Mouse (Mus musculus) lung, embryonic 14.5 days (tissue): ENCODE results near the gene Gmppa. TPM values are rescaled to one million over a fixed set of nuclear protein-coding genes. Genes with fewer than 3 reads are reported as not detected.
A peak's percentile ranks its signal among the peaks of the same experiment; 100 is the strongest.

Experiments
- ATAC-seq: fragments of 200-750 bp; cut with Nextera tagmentation; 2 replicates; pipeline ENCODE4 v1.8.0; 2017; ENCODE audit warnings: mild to moderate bottlenecking, moderate TSS enrichment, moderate library complexity; ENCODE audit not compliant: insufficient read depth
- DNase-seq: peaks from one replicate; pipeline ENCODE4 v3.0.0-alpha.2; 2015
- H3K27ac ChIP-seq: fragments of 300-500 bp; sonication (generic); 2 replicates; pipeline ENCODE4 v1.5.1; 2014; ENCODE audit warnings: low read depth, mild to moderate bottlenecking, moderate library complexity
- H3K27me3 ChIP-seq: fragments of 300-500 bp; sonication (generic); 2 replicates; pipeline ENCODE4 v1.6.1; 2014; ENCODE audit warnings: low read length, control low read depth; ENCODE audit not compliant: insufficient read depth
- H3K36me3 ChIP-seq: fragments of 300-500 bp; sonication (generic); 2 replicates; pipeline ENCODE4 v1.6.1; 2014; ENCODE audit warnings: control low read depth; ENCODE audit not compliant: insufficient read depth
- H3K4me1 ChIP-seq: fragments of 300-500 bp; sonication (generic); 2 replicates; pipeline ENCODE4 v1.6.1; 2014; ENCODE audit warnings: antibody characterized with exemption, control low read depth; ENCODE audit not compliant: insufficient read depth
- H3K4me2 ChIP-seq: fragments of 300-500 bp; sonication (generic); 2 replicates; pipeline ENCODE4 v1.6.1; 2014; ENCODE audit warnings: mild to moderate bottlenecking
- H3K4me3 ChIP-seq: fragments of 300-500 bp; sonication (generic); 2 replicates; pipeline ENCODE4 v1.5.1; 2014; ENCODE audit warnings: low read depth, low read length
- H3K9ac ChIP-seq: fragments of 300-500 bp; sonication (generic); 2 replicates; pipeline ENCODE4 v1.6.1; 2014
- H3K9me3 ChIP-seq: fragments of 300-500 bp; sonication (generic); 2 replicates; pipeline ENCODE4 v1.6.1; 2016; ENCODE audit warnings: low read depth, low read length, control low read depth
- CTCF ChIP-seq: IDR thresholded peaks from 2 replicates; pipeline ENCODE4 v1.5.1; 2016; ENCODE audit warnings: antibody characterized with exemption, low read depth
- WGBS: fragments of 180-500 bp; shearing (Covaris S2); extraction: QIAGEN DNeasy Blood & Tissue Kit; methylation state at CpG from one replicate; pipeline ENCODE4 v1.1.7; 2014; 5-methylcytosine and 5-hydroxymethylcytosine counted together
- polyA plus RNA-seq: library from polyadenylated mRNA; unstranded; fragments of >200 nt; fragmentation: Nextera tagmentation; extraction: Ambion mirVana; gene quantifications from 2 replicates; pipeline ENCODE4 v1.2.1, GENCODE M21; 2014

The Gmppa gene
- polyA plus RNA-seq, 1 experiment from 2014 or later = 67.3 TPM

DNA sequence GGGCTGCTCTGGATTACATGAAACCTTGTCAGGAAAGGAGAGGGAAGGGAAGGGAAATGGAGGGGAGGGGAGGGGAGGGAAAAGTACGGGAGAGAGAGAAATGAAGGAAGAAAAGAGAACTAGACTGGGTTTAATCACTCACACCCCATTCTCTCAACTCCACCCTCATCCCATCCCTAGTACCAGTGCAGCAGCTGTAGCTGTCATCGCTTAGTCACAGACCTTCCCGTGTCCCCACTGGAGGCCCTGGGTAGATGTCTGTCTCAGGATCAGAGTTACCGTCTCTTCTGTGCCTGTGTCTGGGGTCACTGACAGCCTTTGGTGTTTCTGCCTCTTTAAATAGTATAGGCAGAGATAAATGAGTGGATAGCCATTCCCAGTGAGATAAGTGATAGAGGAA is 27.5 kb upstream of the Gmppa start:
- H3K4me2 ChIP-seq = no peak overlapping the region
- no peak for TF ChIP-seq CTCF
- H3K4me1 ChIP-seq = no peaks in the 10 kb centered on the region
- H3K9ac ChIP-seq = no peak overlapping the region
- WGBS = 33% methylated on average over 4 of the region's 4 CpGs
- no peak; the same call in 1 of the 2 replicates for ATAC-seq
- H3K4me3 ChIP-seq = no peak overlapping the region
- H3K36me3 ChIP-seq = peaks cover 56% of the 10 kb centered on the region; the same call in 1 of the 2 replicates
- H3K9me3 ChIP-seq = no peaks in the 10 kb centered on the region
- peak overlapping the region; percentile 18; the same call in 1 of the 2 replicates for H3K27ac ChIP-seq
- DNase-seq = peak; percentile 28
- H3K27me3 ChIP-seq = no peaks in the 10 kb centered on the region

DNA sequence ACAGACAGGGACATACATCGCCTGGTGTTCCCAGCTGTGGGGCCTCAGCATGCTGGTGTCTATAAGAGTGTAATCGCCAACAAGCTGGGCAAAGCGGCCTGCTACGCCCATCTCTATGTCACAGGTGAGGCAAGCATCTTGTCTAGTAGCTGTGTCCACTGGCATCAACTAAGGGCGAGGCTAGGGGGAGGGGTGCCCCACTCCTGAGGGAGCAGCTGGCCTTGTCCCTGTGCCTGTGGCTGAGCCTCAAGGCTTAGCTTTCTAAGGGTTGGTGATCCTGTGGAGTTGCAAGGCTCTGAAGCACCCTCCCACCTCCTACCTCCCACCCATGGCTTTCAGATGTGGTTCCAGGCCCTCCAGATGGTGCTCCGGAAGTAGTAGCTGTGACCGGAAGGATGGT is 25.8 kb upstream of the Gmppa start:
- H3K4me2 ChIP-seq = no peak overlapping the region
- peaks cover 42% of the 10 kb centered on the region; the same call in 1 of the 2 replicates for H3K36me3 ChIP-seq
- H3K4me1 ChIP-seq = no peaks in the 10 kb centered on the region
- no peak for ATAC-seq
- no peak overlapping the region for H3K27ac ChIP-seq
- TF ChIP-seq CTCF = no peak
- H3K9me3 ChIP-seq = no peaks in the 10 kb centered on the region
- no peak overlapping the region for H3K4me3 ChIP-seq
- H3K9ac ChIP-seq = no peak overlapping the region
- WGBS = 90% methylated on average over 7 of the region's 7 CpGs
- no peak for DNase-seq
- no peaks in the 10 kb centered on the region for H3K27me3 ChIP-seq

DNA sequence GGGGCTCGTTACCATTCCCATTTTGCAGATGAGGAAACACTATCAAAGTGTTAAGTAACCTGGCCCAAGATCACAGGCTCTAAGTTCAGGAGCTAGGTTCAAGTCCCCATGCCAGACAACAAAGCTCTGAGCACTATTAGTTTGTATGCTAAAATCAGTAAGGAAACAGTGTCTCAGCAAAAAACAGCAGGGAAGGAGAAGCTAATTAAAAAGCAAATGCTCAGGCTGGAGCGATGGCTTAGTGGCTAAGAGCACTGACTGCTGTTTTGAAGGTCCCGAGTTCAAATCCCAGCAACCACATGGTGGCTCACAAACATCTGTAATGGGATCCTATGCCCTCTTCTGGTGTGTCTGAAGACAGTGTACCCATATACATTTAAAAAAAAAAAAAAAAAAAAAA is 23.5 kb upstream of the Gmppa start:
- no peak for ATAC-seq
- H3K4me1 ChIP-seq = no peaks in the 10 kb centered on the region
- H3K4me2 ChIP-seq = no peak overlapping the region
- H3K9ac ChIP-seq = no peak overlapping the region
- no peak overlapping the region for H3K27ac ChIP-seq
- no peak for DNase-seq
- no peak overlapping the region for H3K4me3 ChIP-seq
- 91% methylated on average over 3 of the region's 3 CpGs for WGBS
- H3K9me3 ChIP-seq = no peaks in the 10 kb centered on the region
- no peaks in the 10 kb centered on the region for H3K27me3 ChIP-seq
- H3K36me3 ChIP-seq = peaks cover 40% of the 10 kb centered on the region; the same call in 1 of the 2 replicates
- no peak for TF ChIP-seq CTCF

DNA sequence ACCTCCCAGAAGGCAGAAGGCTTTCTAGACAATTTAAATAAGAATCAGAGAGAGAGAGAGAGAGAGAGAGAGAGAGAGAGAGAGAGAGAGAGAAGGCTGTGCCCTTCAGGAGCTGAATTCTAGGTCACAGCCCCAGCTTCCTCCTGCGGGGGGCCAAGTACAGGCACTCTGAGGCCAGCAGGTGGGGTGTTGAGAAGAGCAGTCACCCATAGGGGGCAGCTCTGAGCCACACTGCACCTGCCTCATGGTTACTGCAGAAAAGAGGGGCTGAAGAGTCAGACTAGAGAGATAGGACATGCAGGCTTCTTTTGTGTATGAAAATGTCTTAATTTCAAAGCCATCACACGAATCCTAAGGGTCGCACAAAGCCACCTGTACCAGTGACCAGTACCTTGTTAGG is 22.0 kb upstream of the Gmppa start:
- H3K4me1 ChIP-seq = no peaks in the 10 kb centered on the region
- no peak overlapping the region for H3K27ac ChIP-seq
- no peaks in the 10 kb centered on the region for H3K27me3 ChIP-seq
- WGBS = 57% methylated on average over 3 of the region's 3 CpGs
- no peak for ATAC-seq
- DNase-seq = peak; percentile 33
- H3K9ac ChIP-seq = no peak overlapping the region
- peak; percentile 54 for TF ChIP-seq CTCF
- H3K9me3 ChIP-seq = no peaks in the 10 kb centered on the region
- H3K4me2 ChIP-seq = no peak overlapping the region
- H3K4me3 ChIP-seq = no peak overlapping the region
- peaks cover 40% of the 10 kb centered on the region; the same call in 1 of the 2 replicates for H3K36me3 ChIP-seq

GRCm38 (mm10) chr1:75421794-75422193 is 13.9 kb upstream of the Gmppa start:
- TF ChIP-seq CTCF = no peak
- ATAC-seq = no peak
- Histone ChIP-seq H3K27me3 (peaks cover 47% of the 10 kb centered on the region), H3K4me3 (0 out of 2 replicates have a peak overlapping the region, but pooled peaks have one; percentile 6), H3K4me1 (0 out of 2 replicates have a peak, but pooled peaks cover 6% of the 10 kb centered on the region), H3K27ac (no peak overlapping the region), H3K9me3 (no peaks in the 10 kb centered on the region), H3K4me2 (peak overlapping the region; percentile 65), H3K9ac (no peak overlapping the region; the same call in 1 of the 2 replicates), H3K36me3 (peaks cover 20% of the 10 kb centered on the region; the same call in 1 of the 2 replicates)
- WGBS = 26% methylated on average over 20 of the region's 20 CpGs
- DNase-seq = no peak

DNA sequence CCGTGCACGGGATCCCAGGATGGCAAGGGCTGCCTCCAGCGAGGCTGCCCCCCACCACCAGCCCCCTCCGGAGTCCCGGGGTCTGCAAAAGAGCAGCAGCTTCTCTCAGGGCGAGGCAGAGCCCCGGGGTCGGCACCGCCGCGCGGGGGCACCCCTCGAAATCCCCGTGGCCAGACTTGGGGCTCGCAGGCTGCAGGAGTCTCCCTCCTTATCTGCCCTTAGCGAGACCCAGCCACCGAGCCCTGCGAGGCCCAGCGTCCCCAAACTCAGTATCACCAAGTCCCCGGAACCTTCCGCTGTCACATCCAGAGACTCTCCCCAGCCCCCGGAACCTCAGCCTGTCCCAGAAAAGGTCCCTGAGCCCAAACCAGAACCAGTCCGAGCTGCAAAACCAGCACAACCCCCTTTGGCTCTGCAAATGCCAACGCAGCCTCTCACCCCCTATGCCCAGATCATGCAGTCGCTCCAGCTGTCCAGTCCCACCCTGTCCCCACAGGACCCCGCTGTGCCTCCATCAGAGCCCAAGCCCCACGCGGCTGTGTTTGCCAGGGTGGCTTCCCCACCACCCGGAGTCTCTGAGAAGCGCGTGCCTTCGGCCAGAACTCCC is 13.4 kb upstream of the Gmppa start:
- H3K36me3 ChIP-seq = peaks cover 16% of the 10 kb centered on the region; the same call in 1 of the 2 replicates
- no peak for TF ChIP-seq CTCF
- peaks cover 47% of the 10 kb centered on the region for H3K27me3 ChIP-seq
- H3K9me3 ChIP-seq = no peaks in the 10 kb centered on the region
- peak overlapping the region; percentile 65 for H3K4me2 ChIP-seq
- H3K27ac ChIP-seq = no peak overlapping the region
- 14% methylated on average over 32 of the region's 32 CpGs for WGBS
- peak overlapping the region; percentile 36 for H3K4me3 ChIP-seq
- peak; percentile 39; the same call in 1 of the 2 replicates for ATAC-seq
- 0 out of 2 replicates have a peak, but pooled peaks cover 6% of the 10 kb centered on the region for H3K4me1 ChIP-seq
- peak; percentile 24 for DNase-seq
- peak overlapping the region; percentile 38 for H3K9ac ChIP-seq

- ATAC-seq = peak; percentile 73
- Histone ChIP-seq H3K36me3 (peaks cover 21% of the 10 kb centered on the region; the same call in 1 of the 2 replicates), H3K27ac (no peak overlapping the region), H3K4me3 (peak overlapping the region; percentile 36), H3K27me3 (peaks cover 47% of the 10 kb centered on the region), H3K9me3 (no peaks in the 10 kb centered on the region), H3K4me1 (0 out of 2 replicates have a peak, but pooled peaks cover 6% of the 10 kb centered on the region), H3K4me2 (peak overlapping the region; percentile 65), H3K9ac (peak overlapping the region; percentile 38)
- no peak for TF ChIP-seq CTCF
- WGBS = 1% methylated on average over 71 of the region's 71 CpGs
- DNase-seq = peak; percentile 75
These were observed 12.8 kb upstream of the Gmppa start for GRCm38 (mm10) chr1:75422823-75423471.
